Mouse (Mus musculus) liver, adult 2 months (tissue): ENCODE results near the gene Klhdc10. TPM values are rescaled to one million over a fixed set of nuclear protein-coding genes. Genes with fewer than 3 reads are reported as not detected.

ENCODE experiments used
- DNase-seq: peaks from one replicate; pipeline ENCODE4 v3.0.0-alpha.2; 2011; ENCODE audit warnings: low read depth, low spot score; ENCODE audit errors: extremely low read depth
- H3K27ac ChIP-seq: fragments of 200-500 bp; replicated peaks from 2 replicates; pipeline ENCODE4 v1.5.1; 2012; ENCODE audit warnings: low read depth, mild to moderate bottlenecking, control low read depth, inconsistent platforms, low read length; ENCODE audit not compliant: insufficient read depth
- H3K27me3 ChIP-seq: fragments of 200-500 bp; 2 replicates; pipeline ENCODE4 v1.6.1; 2012; ENCODE audit warnings: mild to moderate bottlenecking, moderate library complexity, low read length, inconsistent platforms; ENCODE audit not compliant: control insufficient read depth, insufficient read depth
- H3K36me3 ChIP-seq: fragments of 200-500 bp; 2 replicates; pipeline ENCODE4 v1.6.1; 2012; ENCODE audit warnings: low read length, inconsistent platforms; ENCODE audit not compliant: control insufficient read depth, insufficient read depth
- H3K4me1 ChIP-seq: fragments of 200-500 bp; 2 replicates; pipeline ENCODE4 v1.6.1; 2011; ENCODE audit warnings: low read length; ENCODE audit not compliant: control insufficient read depth, insufficient read depth
- H3K4me3 ChIP-seq: fragments of 200-500 bp; 2 replicates; pipeline ENCODE4 v1.5.1; 2011; ENCODE audit warnings: low read depth, mild to moderate bottlenecking, control low read depth, low read length, moderate library complexity; ENCODE audit not compliant: insufficient read depth
- H3K79me2 ChIP-seq: fragments of 200-500 bp; 2 replicates; pipeline ENCODE4 v1.6.1; 2012; ENCODE audit warnings: inconsistent platforms, mild to moderate bottlenecking, low read length, moderate library complexity; ENCODE audit not compliant: control insufficient read depth, insufficient read depth
- H3K9ac ChIP-seq: fragments of 200-500 bp; 2 replicates; pipeline ENCODE4 v1.6.1; 2012; ENCODE audit warnings: low read depth, mild to moderate bottlenecking, control low read depth, inconsistent platforms, low read length
- CTCF ChIP-seq: fragments of 200-500 bp; IDR thresholded peaks from 2 replicates; pipeline ENCODE4 v1.5.1; 2011; ENCODE audit warnings: low read depth, low read length, control low read depth
- POLR2A ChIP-seq: fragments of 200-500 bp; IDR thresholded peaks from 2 replicates; pipeline ENCODE4 v1.6.1; 2011; ENCODE audit warnings: low read length, control low read depth; ENCODE audit not compliant: insufficient read depth; ENCODE audit errors: extremely low read depth
- WGBS: fragments of 180-500 bp; shearing (Covaris S2); methylation state at CpG from one replicate; pipeline ENCODE4 v1.1.7; 2018; 5-methylcytosine and 5-hydroxymethylcytosine counted together
- polyA plus RNA-seq: library from polyadenylated mRNA; depleted of rRNA; stranded (reverse); fragments of >200 nt; gene quantifications from 2 replicates; pipeline ENCODE4 v1.2.3, GENCODE M21; 2012
- total RNA-seq: library from RNA; depleted of rRNA; stranded (reverse); fragments of >200 nt; gene quantifications from 2 replicates; pipeline ENCODE4 v1.2.3, GENCODE M21; 2014

Klhdc10 gene
- total and polyA plus RNA-seq, 2 experiments, result 18.8 to 18.9 TPM

DNA sequence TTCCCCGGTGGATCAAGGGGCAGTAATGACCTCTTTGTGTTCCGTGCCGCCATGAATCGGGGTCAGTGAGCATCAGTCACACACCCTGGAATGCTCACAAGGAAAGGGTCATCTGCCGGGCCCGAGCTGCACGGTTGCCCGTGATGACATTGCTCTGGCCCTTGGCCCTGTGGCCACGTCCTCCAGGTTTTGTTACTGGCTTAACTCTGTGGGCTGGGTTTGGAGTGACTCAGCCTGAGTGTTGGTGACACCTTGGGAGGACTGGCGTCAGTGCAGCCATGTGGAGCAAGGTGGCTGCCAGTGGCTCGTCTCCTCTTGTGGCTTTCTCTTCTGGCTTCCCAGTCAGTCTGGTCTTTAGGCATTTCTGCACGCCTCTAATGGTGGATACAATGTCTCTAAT lies 45.0 kb upstream of the Klhdc10 start:
- no peaks in the 10 kb centered on the region for H3K36me3 ChIP-seq
- peaks cover 6% of the 10 kb centered on the region for H3K4me1 ChIP-seq
- WGBS, result 36% methylated on average over 12 of the region's 12 CpGs
- H3K27ac ChIP-seq, result 0 out of 2 replicates have a peak overlapping the region, but pooled peaks have one; percentile 5
- H3K4me3 ChIP-seq, result peak overlapping the region; percentile 17; the same call in 1 of the 2 replicates
- no peaks in the 10 kb centered on the region for H3K79me2 ChIP-seq
- H3K27me3 ChIP-seq, result no peaks in the 10 kb centered on the region
- H3K9ac ChIP-seq, result no peak overlapping the region
- peak; percentile 57 for TF ChIP-seq CTCF
- no peak for TF ChIP-seq POLR2A
- DNase-seq, result peak; percentile 84

GRCm38 (mm10) chr6:30357561-30358177 lies 44.0 kb upstream of the Klhdc10 start:
- DNase-seq, result peak; percentile 56
- whole genome bisulfite sequencing, result 12% methylated on average over 9 of the region's 9 CpGs
- Histone ChIP-seq H3K9ac (no peak overlapping the region), H3K4me3 (no peak overlapping the region), H3K4me1 (peaks cover 6% of the 10 kb centered on the region), H3K27me3 (no peaks in the 10 kb centered on the region), H3K36me3 (no peaks in the 10 kb centered on the region), H3K79me2 (no peaks in the 10 kb centered on the region), H3K27ac (no peak overlapping the region)
- TF ChIP-seq POLR2A (no peak), CTCF (peak; percentile 78)

DNA sequence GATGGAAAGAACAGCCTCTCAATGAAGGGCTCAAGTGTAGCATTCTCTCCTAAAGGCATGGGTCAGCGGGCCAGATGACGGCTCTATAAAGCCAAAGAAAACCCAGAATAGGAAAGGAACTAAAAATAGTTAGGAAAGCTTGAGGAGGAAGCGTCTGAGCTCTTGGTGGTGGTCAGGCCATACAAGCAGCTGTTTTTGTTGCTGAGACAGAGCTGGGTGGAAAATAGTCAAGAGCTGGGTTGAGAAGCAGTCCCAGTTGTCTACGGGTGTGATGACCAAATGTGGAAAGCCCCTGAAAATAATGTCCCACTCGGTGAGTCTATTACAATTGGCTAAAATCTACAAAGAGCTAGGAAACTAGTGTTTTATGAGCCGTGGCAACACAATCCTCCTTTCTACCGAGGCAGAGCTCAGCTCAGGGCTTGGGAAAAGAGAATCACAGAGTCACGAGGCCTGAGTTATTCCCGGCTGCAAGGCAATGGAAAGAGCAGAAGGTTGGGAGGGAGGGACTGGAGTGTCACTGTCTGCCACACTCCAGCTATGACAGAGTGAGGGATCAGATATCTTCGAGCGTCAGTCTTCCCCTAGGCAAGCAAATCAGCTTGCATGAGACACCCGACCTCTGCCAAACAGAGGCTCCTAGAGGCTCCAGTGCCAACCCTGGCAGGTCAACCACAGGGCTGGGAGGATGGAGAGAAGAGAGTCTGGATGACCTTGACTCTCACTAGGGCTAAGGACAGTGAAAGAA lies 41.7 kb upstream of the Klhdc10 start:
- 0 out of 2 replicates have a peak, but pooled peaks cover 2% of the 10 kb centered on the region for H3K36me3 ChIP-seq
- TF ChIP-seq CTCF (no peak), POLR2A (no peak)
- no peak overlapping the region for H3K4me3 ChIP-seq
- no peaks in the 10 kb centered on the region for H3K79me2 ChIP-seq
- no peak overlapping the region for H3K9ac ChIP-seq
- H3K27me3 ChIP-seq, result no peaks in the 10 kb centered on the region
- 78% methylated on average over 12 of the region's 12 CpGs for WGBS
- no peak overlapping the region for H3K27ac ChIP-seq
- no peak for DNase-seq
- peaks cover 6% of the 10 kb centered on the region for H3K4me1 ChIP-seq

GRCm38 (mm10) chr6:30363808-30364207 lies 37.9 kb upstream of the Klhdc10 start:
- H3K27me3 ChIP-seq, result no peaks in the 10 kb centered on the region
- no peaks in the 10 kb centered on the region for H3K79me2 ChIP-seq
- WGBS, result 36% methylated on average over 5 of the region's 5 CpGs
- H3K4me1 ChIP-seq, result no peaks in the 10 kb centered on the region
- H3K4me3 ChIP-seq, result no peak overlapping the region
- no peak overlapping the region for H3K27ac ChIP-seq
- no peak for TF ChIP-seq CTCF
- no peak for DNase-seq
- H3K36me3 ChIP-seq, result peaks cover 21% of the 10 kb centered on the region
- H3K9ac ChIP-seq, result no peak overlapping the region

GRCm38 (mm10) chr6:30369291-30369690 lies 32.4 kb upstream of the Klhdc10 start:
- H3K27me3 ChIP-seq, result no peaks in the 10 kb centered on the region
- no peak overlapping the region for H3K4me3 ChIP-seq
- no peak overlapping the region for H3K27ac ChIP-seq
- H3K79me2 ChIP-seq, result no peaks in the 10 kb centered on the region
- no peak for TF ChIP-seq CTCF
- TF ChIP-seq POLR2A, result no peak
- H3K4me1 ChIP-seq, result no peaks in the 10 kb centered on the region
- no peak overlapping the region for H3K9ac ChIP-seq
- WGBS, result 85% methylated on average over 3 of the region's 3 CpGs
- no peak for DNase-seq
- peaks cover 61% of the 10 kb centered on the region for H3K36me3 ChIP-seq
